Mouse (Mus musculus) CH12F3 (cell line): ENCODE data around the gene Fnbp4.
"Not testable (repeated sequence)": the region's sequence is repeated elsewhere in the genome, so short reads cannot be mapped to it uniquely, and the experiment has no call there.

ENCODE experiments used
- in situ Hi-C: fragments of 300-500 bp; cut with MboI; formaldehyde crosslinking; loops from 2 replicates; pipeline ENCODE4 v1.14.3; 2020; ENCODE audit warnings: low sequenced_read_pairs

The Fnbp4 gene

DNA sequence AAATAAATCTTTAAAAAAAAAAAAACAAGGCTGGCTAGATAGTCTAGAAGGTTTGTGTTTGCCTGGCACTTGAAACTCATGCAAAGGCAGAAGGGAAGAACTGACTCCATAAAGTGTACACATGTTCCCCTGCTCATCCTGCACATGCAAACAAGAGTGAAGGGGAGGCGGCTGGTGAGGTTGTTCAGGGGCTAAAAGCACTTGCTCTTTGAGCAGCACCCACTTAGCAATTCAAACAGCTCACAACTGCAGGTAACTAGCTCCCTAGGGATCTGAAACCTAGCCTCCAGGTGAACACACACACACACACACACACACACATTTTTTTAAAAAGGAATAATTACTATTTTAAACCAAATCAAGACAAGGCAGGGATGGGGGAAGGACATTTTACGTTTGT, 36.8 kb downstream of the Fnbp4 start:
- in situ Hi-C loops, result no loop called here

- in situ Hi-C loops, result no loop called here
These were observed 37.3 kb downstream of the Fnbp4 start, which contains the start of gene Agbl2 for GRCm38 (mm10) chr2:90782458-90782857. Agbl2 (plus strand) TSS chr2:90782727.

- in situ Hi-C loops, result no loop called here
These were observed 37.8 kb downstream of the Fnbp4 start for GRCm38 (mm10) chr2:90782901-90783486.

GRCm38 (mm10) chr2:90788126-90788525, 43.0 kb downstream of the Fnbp4 start:
- in situ Hi-C loops, result no loop called here

DNA sequence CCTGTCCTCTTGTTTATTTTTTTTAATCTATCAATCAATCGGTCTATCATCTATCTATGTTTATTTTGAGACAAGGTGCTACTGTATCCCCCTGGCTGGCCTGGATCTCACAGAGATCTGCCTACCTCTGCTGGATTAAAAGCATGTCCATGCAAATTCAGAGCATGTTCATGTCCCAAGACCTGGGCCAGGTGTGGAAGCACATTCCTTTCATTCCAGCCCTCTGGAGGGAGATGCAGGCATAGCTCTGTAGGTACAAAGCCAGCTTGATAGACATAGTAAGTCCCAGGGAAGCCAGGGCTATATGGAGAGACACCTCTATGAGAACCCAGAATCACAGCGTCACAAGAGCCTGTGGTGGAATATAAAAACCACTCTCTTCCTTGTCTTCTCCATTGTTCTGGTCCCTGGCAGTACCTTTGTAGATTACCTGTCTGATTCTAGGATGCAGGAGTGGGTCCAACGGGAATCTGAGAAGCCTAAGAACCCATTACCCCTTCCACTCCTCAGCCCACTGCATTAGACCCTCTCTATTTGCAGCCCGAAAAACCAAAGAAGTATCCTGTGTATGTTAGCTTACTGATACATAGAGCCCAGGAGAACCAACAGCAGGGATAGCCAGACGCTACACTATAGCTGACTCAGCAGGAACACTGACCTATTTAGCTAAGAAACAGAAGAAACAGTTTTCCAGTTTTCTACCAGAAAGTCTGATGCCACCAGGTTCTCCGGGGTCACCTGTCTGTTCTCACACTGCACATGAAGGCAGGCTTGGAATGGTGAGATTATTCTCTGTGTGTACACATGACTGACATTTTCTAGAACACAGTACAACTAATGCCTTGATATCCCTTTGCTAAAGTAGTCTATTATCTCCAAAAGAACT, 63.3 kb downstream of the Fnbp4 start:
- in situ Hi-C loops, result no loop called here

DNA sequence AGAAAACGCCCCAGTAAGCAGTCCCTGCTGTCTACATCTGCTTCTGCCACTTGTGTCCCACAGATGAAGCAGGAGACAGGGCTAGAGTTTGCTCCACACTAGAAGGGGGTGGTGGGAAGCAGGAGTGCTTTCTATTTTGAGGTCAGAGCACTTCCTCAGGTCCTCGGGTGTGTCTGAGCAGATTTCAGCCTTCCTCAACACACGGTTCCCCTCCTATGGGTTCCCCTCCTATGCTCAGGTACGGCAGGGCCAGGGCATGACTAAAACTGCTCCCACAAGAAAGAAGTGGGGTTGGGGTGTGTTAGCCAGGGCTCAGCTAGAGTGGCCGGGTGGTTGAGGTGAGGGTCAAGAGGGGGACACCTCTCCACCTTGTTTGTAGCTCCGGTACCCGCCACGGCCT, 65.6 kb downstream of the Fnbp4 start:
- in situ Hi-C loops, result no loop called here

DNA sequence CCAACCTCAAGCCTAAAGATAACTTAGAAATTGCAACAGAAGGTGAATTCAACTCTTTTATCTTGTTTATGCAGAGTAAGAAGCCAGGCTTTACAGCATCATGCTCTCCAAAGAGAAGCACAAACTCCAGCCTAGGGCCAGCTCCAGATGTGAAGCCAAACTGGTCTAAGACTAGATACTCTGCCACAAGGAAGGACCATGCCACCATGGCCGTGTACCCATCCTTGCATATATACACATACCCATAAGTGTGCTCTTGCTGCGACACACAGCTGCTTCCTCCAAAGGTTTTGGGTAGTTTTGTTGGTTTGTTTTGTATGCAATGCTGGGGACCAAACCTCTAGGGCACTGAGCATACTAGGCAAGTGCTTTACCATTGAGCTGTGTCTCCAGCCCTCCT, 70.1 kb downstream of the Fnbp4 start:
- in situ Hi-C loops, result no loop called here

- in situ Hi-C loops, result no loop called here
These were observed 71.0 kb downstream of the Fnbp4 start for GRCm38 (mm10) chr2:90816144-90816543.

GRCm38 (mm10) chr2:90818710-90819109, 73.5 kb downstream of the Fnbp4 start:
- in situ Hi-C loops, result no loop called here

GRCm38 (mm10) chr2:90820894-90821293, 75.7 kb downstream of the Fnbp4 start:
- in situ Hi-C loops, result no loop called here

GRCm38 (mm10) chr2:90822978-90823377, 77.8 kb downstream of the Fnbp4 start:
- in situ Hi-C loops, result no loop called here

- in situ Hi-C loops, result no loop called here
These were observed 78.6 kb downstream of the Fnbp4 start for GRCm38 (mm10) chr2:90823781-90824180.

DNA sequence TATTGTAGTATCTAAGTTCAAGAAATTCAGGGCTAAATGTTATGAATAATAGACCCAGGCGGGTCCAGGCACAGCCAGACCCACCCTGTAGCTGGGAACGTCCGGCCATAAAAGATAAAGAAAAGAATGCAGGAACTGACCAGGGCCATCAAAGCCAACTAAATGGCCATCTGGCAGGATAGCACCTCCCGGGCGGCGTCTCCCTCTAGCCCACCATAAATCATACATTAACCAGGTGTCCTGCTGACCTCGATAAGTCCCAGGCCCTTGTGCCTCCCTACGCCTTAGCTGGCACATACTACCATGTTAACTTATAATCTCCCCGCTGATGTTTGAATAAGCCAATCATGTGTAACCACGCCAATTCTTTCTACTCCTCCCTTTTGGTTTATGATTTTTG, 79.4 kb downstream of the Fnbp4 start:
- in situ Hi-C loops, result not testable (repeated sequence)

- in situ Hi-C loops, result no loop called here
These were observed 80.5 kb downstream of the Fnbp4 start for GRCm38 (mm10) chr2:90825515-90826172.

- in situ Hi-C loops, result no loop called here
These were observed 83.6 kb downstream of the Fnbp4 start for GRCm38 (mm10) chr2:90828739-90829138.
